Comparison of ENCODE assay signal across 21 mouse cellular contexts in the genomic region with DNA sequence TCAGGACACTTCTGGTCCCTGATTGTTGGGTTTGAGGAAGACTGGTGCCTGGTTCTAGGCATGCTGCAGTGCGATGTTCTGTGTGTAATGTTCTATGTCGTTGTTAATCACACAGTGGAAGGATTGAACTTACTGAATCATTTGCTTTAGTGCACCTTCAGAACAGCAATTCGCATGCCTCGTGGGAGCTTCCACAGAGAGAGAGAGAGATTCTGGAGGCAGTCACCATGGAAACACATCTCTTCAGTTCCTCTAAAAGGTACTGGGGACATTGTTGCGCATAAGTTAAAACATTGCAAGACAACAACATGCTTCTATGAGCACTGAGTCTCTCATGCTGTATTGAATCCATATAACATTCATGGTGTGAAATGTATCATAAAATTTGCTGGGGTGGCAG. TPM values are rescaled to one million over a fixed set of nuclear protein-coding genes. Genes with fewer than 3 reads are reported as not detected.
A peak's percentile ranks its signal among the peaks of the same experiment; 100 is the strongest.
DNase-seq lines count a peak whose midpoint lies in the region; ATAC-seq and TF ChIP-seq lines count a peak whose summit lies in the region.
"Had no signal": no experiment of that assay in that cellular context is flagged by ENCODE, and none has a peak within 500 bp of the region (broad histone marks: within the 10 kb centered on the region; RNA-seq: fewer than 3 reads in every experiment).

No protein-coding gene starts in this region.

- peak; percentile 29 to 57 for DNase-seq in frontal cortex, adult 2 months (ENCODE audit: extremely low spot score in 1 of 2, low spot score in 1 of 2)
- DNase-seq in frontal cortex, postnatal 14 days (ENCODE audit: low spot score in 2 of 2), result no peak
- DNase-seq in midbrain, embryonic 14.5 days, result peak; percentile 44
- DNase-seq in brain, embryonic 14.5 days (ENCODE audit: low read depth), result peak; percentile 53
- peak; percentile 49 to 64 for DNase-seq in left cerebral cortex, postnatal 14 days (ENCODE audit: low spot score in 2 of 2)
- no peak for DNase-seq in urinary bladder, adult 2 months (ENCODE audit: low spot score)
- DNase-seq in yolk sac, embryonic 10.5 days (ENCODE audit: low spot score), result no peak
- DNase-seq: adrenal gland, postnatal 36 days; cerebellum, adult 2 months; gastrocnemius, postnatal 10 days; heart, adult 2 months; heart, postnatal 4 days; kidney, adult 2 months; kidney, postnatal 10 days had no signal

- H3K9me3 ChIP-seq in midbrain, embryonic 14.5 days (ENCODE audit: control insufficient read depth, low read length), result no peaks in the 10 kb centered on the region
- H3K9me3 ChIP-seq in midbrain, embryonic 15.5 days, result no peaks in the 10 kb centered on the region
- H3K9me3 ChIP-seq: embryonic facial prominence, embryonic 10.5 days; limb, embryonic 15.5 days; midbrain, embryonic 12.5 days had no signal

- no peak overlapping the region for H3K9ac ChIP-seq in midbrain, embryonic 14.5 days (replicated peaks; ENCODE audit: low read length)
- H3K9ac ChIP-seq in midbrain, embryonic 15.5 days, result no peak overlapping the region
- H3K9ac ChIP-seq: limb, embryonic 15.5 days; liver, embryonic 15.5 days; midbrain, embryonic 12.5 days had no signal

- H3K27ac ChIP-seq in midbrain, embryonic 14.5 days (replicated peaks; ENCODE audit: low read depth, low read length), result no peak overlapping the region
- no peak overlapping the region for H3K27ac ChIP-seq in midbrain, embryonic 15.5 days
- H3K27ac ChIP-seq: embryonic facial prominence, embryonic 10.5 days; heart, adult 2 months; layer of hippocampus, adult 2 months; limb, embryonic 15.5 days; liver, embryonic 15.5 days; midbrain, embryonic 12.5 days had no signal

- 71% methylated on average over 5 of the region's 5 CpGs for WGBS in midbrain, embryonic 14.5 days
- 63% methylated on average over 5 of the region's 5 CpGs for WGBS in midbrain, embryonic 15.5 days

- intact Hi-C loops in left cerebral cortex, postnatal 14 days (cut with DNase I), result no loop called here

- H3K4me1 ChIP-seq in midbrain, embryonic 14.5 days (ENCODE audit: control insufficient read depth, insufficient read depth, low read length), result no peaks in the 10 kb centered on the region
- H3K4me1 ChIP-seq in midbrain, embryonic 15.5 days, result no peaks in the 10 kb centered on the region
- H3K4me1 ChIP-seq: liver, embryonic 15.5 days; midbrain, embryonic 12.5 days had no signal

- H3K4me3 ChIP-seq in midbrain, embryonic 14.5 days (replicated peaks; ENCODE audit: low read depth, low read length), result no peak overlapping the region
- no peak overlapping the region for H3K4me3 ChIP-seq in midbrain, embryonic 15.5 days
- H3K4me3 ChIP-seq: embryonic facial prominence, embryonic 10.5 days; heart, adult 2 months; layer of hippocampus, adult 2 months; limb, embryonic 15.5 days; liver, embryonic 15.5 days; midbrain, embryonic 12.5 days had no signal

- no peaks in the 10 kb centered on the region for H3K27me3 ChIP-seq in midbrain, embryonic 14.5 days (ENCODE audit: control insufficient read depth, insufficient read depth, low read length)
- no peaks in the 10 kb centered on the region for H3K27me3 ChIP-seq in midbrain, embryonic 15.5 days (replicated peaks)
- H3K27me3 ChIP-seq: limb, embryonic 15.5 days; liver, embryonic 15.5 days; midbrain, embryonic 12.5 days had no signal

- ATAC-seq in midbrain, embryonic 14.5 days (ENCODE audit: low FRiP score, low TSS enrichment), result no peak
- ATAC-seq in midbrain, embryonic 15.5 days (replicated peaks), result no peak

- no peaks in the 10 kb centered on the region for H3K36me3 ChIP-seq in midbrain, embryonic 14.5 days (ENCODE audit: control insufficient read depth, insufficient read depth, low read length)
- H3K36me3 ChIP-seq in midbrain, embryonic 15.5 days (replicated peaks), result no peaks in the 10 kb centered on the region
- H3K36me3 ChIP-seq: embryonic facial prominence, embryonic 10.5 days; limb, embryonic 15.5 days; liver, embryonic 15.5 days; midbrain, embryonic 12.5 days had no signal

- no peak for TF ChIP-seq POLR2A in brain, embryonic 14.5 days (IDR thresholded peaks at IDR 0.05; ENCODE audit: borderline replicate concordance, extremely low read depth, insufficient read depth, insufficient read length, poor library complexity, severe bottlenecking)

- TF ChIP-seq CTCF in brain, embryonic 14.5 days (IDR thresholded peaks at IDR 0.05; ENCODE audit: borderline replicate concordance, extremely low read depth, insufficient read depth, insufficient read length), result no peak

- H3K4me2 ChIP-seq in midbrain, embryonic 14.5 days (ENCODE audit: low read length), result no peak overlapping the region
- no peak overlapping the region for H3K4me2 ChIP-seq in midbrain, embryonic 15.5 days
- H3K4me2 ChIP-seq: limb, embryonic 15.5 days; liver, embryonic 15.5 days; midbrain, embryonic 12.5 days had no signal

RNA-seq across cellular contexts. Expression of a gene that starts 20.6 kb away (rescaled TPM):
- polyA plus RNA-seq in frontal cortex, adult 2 months (2012; rRNA removed), result 1.8 and 1.9 TPM in 2 replicates
- polyA plus RNA-seq in midbrain, embryonic 14.5 days (2014; fragmentation: Nextera tagmentation; extraction: Ambion mirVana), result 1.1 and 1.3 TPM in 2 replicates
- polyA plus RNA-seq in midbrain, embryonic 15.5 days (2015; fragmentation: Nextera tagmentation; extraction: Ambion mirVana), result 0.79 and 1.4 TPM in 2 replicates
- polyA plus RNA-seq in brain, embryonic 14.5 days (2012; rRNA removed), result 0.29 and 0.82 TPM in 2 replicates
- 1 to 10 TPM; 2.9 to 3.3 TPM for total RNA-seq in left cerebral cortex, postnatal 14 days (2021)
- 2.6 and 3.6 TPM in 2 replicates for polyA plus RNA-seq in urinary bladder, adult 2 months (2012; rRNA removed)
- polyA plus RNA-seq: forebrain, embryonic 11.5 days had no signal

Comparison
In these comparisons a context has a peak if more than half of its experiments do, and no peak if none do; other contexts are left out.
1. DNase-seq: peak in frontal cortex, adult 2 months (2 of 2), midbrain, embryonic 14.5 days (single experiment), brain, embryonic 14.5 days (single experiment) and left cerebral cortex, postnatal 14 days (2 of 2); none in frontal cortex, postnatal 14 days (0 of 2), urinary bladder, adult 2 months (single experiment) and yolk sac, embryonic 10.5 days (single experiment).